Mouse (Mus musculus): Measurements from ENCODE around the gene Tmem80. TPM values are rescaled to one million over a fixed set of nuclear protein-coding genes. Genes with fewer than 3 reads are reported as not detected.

The Tmem80 gene
- polyA plus RNA-seq, 1 experiment: not detected

GRCm38 (mm10) chr7:141363752-141364125 lies 36.2 kb downstream of the Tmem80 start:
- Histone ChIP-seq H3K27ac (ENCODE audit: insufficient read depth, low read depth, low read length) (no peak overlapping the region), H3K4me1 (ENCODE audit: control insufficient read depth, insufficient read depth, low read length) (0 out of 2 replicates have a peak, but pooled peaks cover 3% of the 10 kb centered on the region), H3K4me3 (ENCODE audit: insufficient read depth, low read depth, low read length) (no peak overlapping the region)
- WGBS: 59% methylated on average over 2 of the region's 2 CpGs
- TF ChIP-seq POLR2A (IDR thresholded peaks at IDR 0.05; ENCODE audit: insufficient read depth, low read depth, low read length) (no peak), CTCF (IDR thresholded peaks at IDR 0.05; ENCODE audit: insufficient read depth, low read depth, low read length) (no peak)

- no peak overlapping the region for H3K27ac ChIP-seq (ENCODE audit: insufficient read depth, low read depth, low read length)
- no peak overlapping the region for H3K4me3 ChIP-seq (ENCODE audit: insufficient read depth, low read depth, low read length)
- WGBS: 78% methylated on average over 5 of the region's 5 CpGs
- H3K4me1 ChIP-seq (ENCODE audit: control insufficient read depth, insufficient read depth, low read length): 0 out of 2 replicates have a peak, but pooled peaks cover 3% of the 10 kb centered on the region
- no peak for TF ChIP-seq POLR2A (IDR thresholded peaks at IDR 0.05; ENCODE audit: insufficient read depth, low read depth, low read length)
- TF ChIP-seq CTCF (IDR thresholded peaks at IDR 0.05; ENCODE audit: insufficient read depth, low read depth, low read length): no peak
These were observed 37.0 kb downstream of the Tmem80 start for GRCm38 (mm10) chr7:141364349-141365048.

- Histone ChIP-seq H3K27ac (ENCODE audit: insufficient read depth, low read depth, low read length) (no peak overlapping the region), H3K4me3 (ENCODE audit: insufficient read depth, low read depth, low read length) (no peak overlapping the region), H3K4me1 (ENCODE audit: control insufficient read depth, insufficient read depth, low read length) (0 out of 2 replicates have a peak, but pooled peaks cover 3% of the 10 kb centered on the region)
- TF ChIP-seq CTCF (IDR thresholded peaks at IDR 0.05; ENCODE audit: insufficient read depth, low read depth, low read length): no peak
- no peak for TF ChIP-seq POLR2A (IDR thresholded peaks at IDR 0.05; ENCODE audit: insufficient read depth, low read depth, low read length)
- WGBS: 54% methylated on average over 3 of the region's 3 CpGs
These were observed 37.5 kb downstream of the Tmem80 start for GRCm38 (mm10) chr7:141365049-141365445.

- Histone ChIP-seq H3K4me3 (ENCODE audit: insufficient read depth, low read depth, low read length) (no peak overlapping the region), H3K4me1 (ENCODE audit: control insufficient read depth, insufficient read depth, low read length) (no peaks in the 10 kb centered on the region), H3K27ac (ENCODE audit: insufficient read depth, low read depth, low read length) (no peak overlapping the region)
- TF ChIP-seq POLR2A (IDR thresholded peaks at IDR 0.05; ENCODE audit: insufficient read depth, low read depth, low read length) (no peak), CTCF (IDR thresholded peaks at IDR 0.05; ENCODE audit: insufficient read depth, low read depth, low read length) (no peak)
- WGBS: 87% methylated on average over 4 of the region's 4 CpGs
These were observed 39.8 kb downstream of the Tmem80 start for GRCm38 (mm10) chr7:141367358-141367757.

- H3K4me3 ChIP-seq (ENCODE audit: insufficient read depth, low read depth, low read length): no peak overlapping the region
- 75% methylated on average over 5 of the region's 5 CpGs for WGBS
- no peak overlapping the region for H3K27ac ChIP-seq (ENCODE audit: insufficient read depth, low read depth, low read length)
- TF ChIP-seq POLR2A (IDR thresholded peaks at IDR 0.05; ENCODE audit: insufficient read depth, low read depth, low read length): no peak
- no peak for TF ChIP-seq CTCF (IDR thresholded peaks at IDR 0.05; ENCODE audit: insufficient read depth, low read depth, low read length)
- H3K4me1 ChIP-seq (ENCODE audit: control insufficient read depth, insufficient read depth, low read length): peaks cover 2% of the 10 kb centered on the region; the same call in 1 of the 2 replicates
These were observed 42.4 kb downstream of the Tmem80 start for GRCm38 (mm10) chr7:141369918-141370317.

- peaks cover 2% of the 10 kb centered on the region; the same call in 1 of the 2 replicates for H3K4me1 ChIP-seq (ENCODE audit: control insufficient read depth, insufficient read depth, low read length)
- H3K27ac ChIP-seq (ENCODE audit: insufficient read depth, low read depth, low read length): peak overlapping the region; percentile 53; the same call in 1 of the 2 replicates
- TF ChIP-seq POLR2A (IDR thresholded peaks at IDR 0.05; ENCODE audit: insufficient read depth, low read depth, low read length): no peak
- no peak for TF ChIP-seq CTCF (IDR thresholded peaks at IDR 0.05; ENCODE audit: insufficient read depth, low read depth, low read length)
- WGBS: 57% methylated on average over 6 of the region's 6 CpGs
- H3K4me3 ChIP-seq (ENCODE audit: insufficient read depth, low read depth, low read length): no peak overlapping the region
These were observed 44.5 kb downstream of the Tmem80 start for GRCm38 (mm10) chr7:141371942-141372595.

- TF ChIP-seq POLR2A (IDR thresholded peaks at IDR 0.05; ENCODE audit: insufficient read depth, low read depth, low read length) (no peak), CTCF (IDR thresholded peaks at IDR 0.05; ENCODE audit: insufficient read depth, low read depth, low read length) (no peak)
- WGBS: 51% methylated on average over 6 of the region's 6 CpGs
- H3K27ac ChIP-seq (ENCODE audit: insufficient read depth, low read depth, low read length): no peak overlapping the region
- no peak overlapping the region for H3K4me3 ChIP-seq (ENCODE audit: insufficient read depth, low read depth, low read length)
- peaks cover 2% of the 10 kb centered on the region; the same call in 1 of the 2 replicates for H3K4me1 ChIP-seq (ENCODE audit: control insufficient read depth, insufficient read depth, low read length)
These were observed 46.1 kb downstream of the Tmem80 start for GRCm38 (mm10) chr7:141373611-141374010.

GRCm38 (mm10) chr7:141374399-141374798 lies 46.9 kb downstream of the Tmem80 start:
- H3K4me3 ChIP-seq (ENCODE audit: insufficient read depth, low read depth, low read length): no peak overlapping the region
- H3K4me1 ChIP-seq (ENCODE audit: control insufficient read depth, insufficient read depth, low read length): peaks cover 2% of the 10 kb centered on the region; the same call in 1 of the 2 replicates
- no peak overlapping the region for H3K27ac ChIP-seq (ENCODE audit: insufficient read depth, low read depth, low read length)
- TF ChIP-seq CTCF (IDR thresholded peaks at IDR 0.05; ENCODE audit: insufficient read depth, low read depth, low read length): no peak
- TF ChIP-seq POLR2A (IDR thresholded peaks at IDR 0.05; ENCODE audit: insufficient read depth, low read depth, low read length): no peak

GRCm38 (mm10) chr7:141379584-141379983 lies 52.0 kb downstream of the Tmem80 start:
- Histone ChIP-seq H3K4me1 (ENCODE audit: control insufficient read depth, insufficient read depth, low read length) (no peaks in the 10 kb centered on the region), H3K4me3 (ENCODE audit: insufficient read depth, low read depth, low read length) (no peak overlapping the region), H3K27ac (ENCODE audit: insufficient read depth, low read depth, low read length) (no peak overlapping the region)
- WGBS: 69% methylated on average over 4 of the region's 4 CpGs
- TF ChIP-seq CTCF (IDR thresholded peaks at IDR 0.05; ENCODE audit: insufficient read depth, low read depth, low read length) (no peak), POLR2A (IDR thresholded peaks at IDR 0.05; ENCODE audit: insufficient read depth, low read depth, low read length) (no peak)

Measured in olfactory bulb, adult 2 months (tissue).